Mouse (Mus musculus): ENCODE results near the gene Pcp4l1.

The Pcp4l1 gene

DNA sequence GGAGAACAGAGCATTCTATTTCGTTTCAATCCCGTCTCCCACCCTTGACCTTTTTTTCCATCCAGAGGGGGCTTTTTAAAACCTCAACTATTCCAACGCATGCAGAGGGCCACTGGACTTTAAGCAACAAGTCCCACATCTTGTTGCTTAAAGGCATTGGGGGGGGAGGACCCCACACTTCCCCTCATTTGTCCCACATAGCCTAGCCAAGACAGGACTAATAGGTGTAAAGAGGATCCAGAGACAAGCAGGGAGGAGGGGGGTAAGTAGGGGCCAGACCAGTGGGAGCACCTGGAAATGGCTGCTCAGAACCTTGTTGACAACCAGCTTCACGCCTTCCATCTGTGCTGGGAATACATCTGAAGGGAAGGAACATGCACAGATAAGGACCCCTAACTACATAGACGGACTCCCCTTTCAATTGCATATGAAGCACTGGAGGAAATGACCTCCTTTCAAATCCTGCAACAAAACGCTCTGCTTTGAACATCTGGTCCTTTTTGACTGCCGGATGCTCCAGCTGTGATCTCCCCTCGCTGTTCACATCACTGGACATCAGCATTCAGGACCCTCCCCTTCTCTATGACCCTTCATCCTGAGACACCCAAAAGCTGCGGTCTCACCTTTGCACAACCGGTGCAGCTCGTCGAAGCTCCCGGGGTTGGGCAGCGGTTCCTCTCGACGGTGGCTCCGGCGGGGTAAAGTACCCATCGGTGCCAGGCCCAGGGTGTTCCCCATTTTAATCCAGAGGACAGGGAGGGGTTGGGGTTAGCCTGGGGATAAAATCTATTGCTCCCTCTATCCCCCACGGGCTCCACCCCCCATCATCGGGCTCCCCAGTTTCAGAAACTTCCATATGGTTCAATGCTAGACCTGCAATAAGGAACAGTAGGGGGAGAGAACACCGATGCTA, 25.5 kb upstream of the Pcp4l1 start:
- no peak for DNase-seq (ENCODE audit: low spot score)

DNA sequence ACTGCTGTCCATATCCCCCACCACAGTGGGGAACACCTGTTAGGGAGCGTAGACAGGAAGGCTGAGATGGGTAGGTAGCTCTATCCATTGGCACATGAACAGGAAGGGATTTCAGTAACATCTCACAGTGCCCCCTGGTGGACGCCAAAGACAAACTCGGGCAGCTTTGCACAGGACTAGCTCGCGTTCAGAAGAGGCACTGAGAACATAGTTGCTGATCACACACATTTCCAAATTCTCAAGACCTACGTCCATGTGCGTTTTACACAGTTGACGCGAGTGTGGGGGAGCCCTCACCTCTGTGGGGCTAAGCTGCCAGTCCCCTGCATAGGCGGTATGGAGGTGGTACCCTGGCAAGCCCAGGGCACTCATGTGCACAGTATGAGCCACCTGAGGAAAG, 24.8 kb upstream of the Pcp4l1 start:
- peak; percentile 45 for DNase-seq (ENCODE audit: low spot score)

DNA sequence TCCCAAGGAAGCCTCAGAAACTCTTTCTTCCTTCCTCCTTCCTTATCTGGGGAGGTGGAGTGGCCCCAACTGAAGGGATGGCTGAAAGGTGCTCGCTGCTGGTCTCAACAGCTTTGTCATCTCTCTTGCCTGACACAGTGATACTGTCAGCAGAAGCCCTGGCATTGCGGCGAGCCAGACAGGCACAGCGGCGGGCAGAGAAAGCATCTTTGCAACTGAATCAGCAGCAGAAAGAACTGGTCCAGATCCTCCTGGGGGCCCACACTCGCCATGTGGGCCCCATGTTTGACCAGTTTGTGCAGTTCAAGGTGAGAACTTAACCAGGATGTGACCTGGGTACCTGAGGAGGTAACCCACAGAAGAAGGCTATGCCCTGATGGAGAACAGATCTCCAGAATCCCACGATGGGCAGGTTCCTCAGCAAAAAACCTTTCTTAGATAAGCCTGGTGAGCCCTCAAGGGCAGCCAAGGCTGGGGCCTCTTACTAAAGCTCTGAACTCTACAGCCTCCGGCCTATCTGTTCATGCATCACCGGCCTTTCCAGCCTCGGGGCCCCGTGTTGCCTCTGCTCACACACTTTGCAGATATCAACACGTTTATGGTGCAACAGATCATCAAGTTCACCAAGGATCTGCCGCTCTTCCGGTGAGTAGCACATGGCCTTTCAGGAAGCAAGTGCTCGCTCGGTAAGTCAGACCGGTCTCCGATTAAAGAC, 20.3 kb upstream of the Pcp4l1 start:
- DNase-seq (ENCODE audit: low spot score) = no peak

DNA sequence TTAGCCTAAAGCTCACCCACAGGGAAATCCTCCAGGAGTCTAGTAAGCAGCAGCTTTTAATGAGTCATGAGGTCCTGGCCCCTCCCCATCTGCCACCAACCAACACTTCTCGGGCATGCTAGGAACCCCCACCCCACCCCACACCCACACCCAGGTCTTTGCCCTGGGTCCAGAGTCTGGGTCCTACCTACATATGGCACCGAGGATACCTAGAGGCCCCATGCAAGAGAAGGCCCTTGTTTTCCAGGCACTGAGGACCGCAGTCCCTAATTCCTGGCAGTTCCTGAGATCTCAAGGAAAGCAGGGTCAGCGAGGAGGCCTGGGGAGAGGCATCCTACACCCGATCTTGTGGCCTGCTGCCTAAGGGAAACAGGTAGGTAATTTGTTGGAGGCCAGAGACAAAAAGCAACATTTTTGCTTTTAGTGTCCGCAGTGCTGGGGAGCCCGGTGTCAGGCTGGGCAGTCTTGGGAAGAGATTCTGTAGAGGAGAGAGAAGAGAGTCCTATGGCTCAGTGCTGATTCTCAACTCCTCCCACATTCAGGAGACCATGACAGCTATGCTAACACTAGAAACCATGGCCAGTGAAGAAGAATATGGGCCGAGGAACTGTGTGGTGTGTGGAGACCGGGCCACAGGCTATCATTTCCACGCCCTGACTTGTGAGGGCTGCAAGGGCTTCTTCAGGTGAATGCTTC, 17.9 kb upstream of the Pcp4l1 start, which contains the start of gene Nr1i3:
TSS of gene Nr1i3 (plus strand) at position 170 of the 696 bp plus-strand sequence.
- no peak for DNase-seq (ENCODE audit: low spot score)

DNA sequence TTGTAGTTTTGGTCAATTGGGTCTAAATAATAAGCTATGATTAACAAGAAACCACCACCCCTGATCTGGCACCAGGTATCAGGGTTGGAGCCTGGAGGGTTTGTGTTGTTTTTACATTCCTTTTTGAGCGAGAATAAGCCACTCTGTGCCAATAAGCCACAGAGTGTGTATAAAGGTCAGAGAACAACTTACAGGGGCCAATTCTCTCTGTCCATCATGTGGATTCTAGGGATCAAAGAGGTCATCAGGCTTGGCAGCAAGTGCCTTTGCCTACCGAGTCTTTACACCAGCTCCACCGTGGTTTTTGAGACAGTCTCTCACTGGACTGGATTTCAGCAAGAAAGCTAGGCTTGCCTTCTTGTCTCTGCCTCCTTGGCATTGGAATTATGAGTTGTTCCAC, 16.8 kb upstream of the Pcp4l1 start:
- no peak for DNase-seq (ENCODE audit: low spot score)

DNA sequence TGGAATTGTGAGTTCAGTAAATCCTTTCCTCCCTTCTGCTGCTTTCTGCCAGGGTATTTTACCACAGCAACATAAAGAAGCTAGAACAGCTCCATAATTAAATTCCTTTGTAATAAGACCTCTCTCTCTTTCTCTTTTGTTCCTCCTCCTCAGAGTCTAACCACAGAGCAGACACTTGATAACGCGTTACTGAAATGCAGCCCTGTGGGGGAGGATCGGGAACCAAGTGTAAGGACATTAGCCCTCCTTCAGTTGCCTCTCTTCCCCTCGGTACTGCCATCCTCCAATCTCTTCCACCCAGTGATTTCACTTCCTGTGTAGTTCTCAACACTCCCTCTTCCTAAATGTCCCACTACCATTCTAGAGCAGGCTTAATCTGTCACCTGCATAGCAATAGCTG, 13.3 kb upstream of the Pcp4l1 start:
- DNase-seq (ENCODE audit: low spot score) = no peak

DNA sequence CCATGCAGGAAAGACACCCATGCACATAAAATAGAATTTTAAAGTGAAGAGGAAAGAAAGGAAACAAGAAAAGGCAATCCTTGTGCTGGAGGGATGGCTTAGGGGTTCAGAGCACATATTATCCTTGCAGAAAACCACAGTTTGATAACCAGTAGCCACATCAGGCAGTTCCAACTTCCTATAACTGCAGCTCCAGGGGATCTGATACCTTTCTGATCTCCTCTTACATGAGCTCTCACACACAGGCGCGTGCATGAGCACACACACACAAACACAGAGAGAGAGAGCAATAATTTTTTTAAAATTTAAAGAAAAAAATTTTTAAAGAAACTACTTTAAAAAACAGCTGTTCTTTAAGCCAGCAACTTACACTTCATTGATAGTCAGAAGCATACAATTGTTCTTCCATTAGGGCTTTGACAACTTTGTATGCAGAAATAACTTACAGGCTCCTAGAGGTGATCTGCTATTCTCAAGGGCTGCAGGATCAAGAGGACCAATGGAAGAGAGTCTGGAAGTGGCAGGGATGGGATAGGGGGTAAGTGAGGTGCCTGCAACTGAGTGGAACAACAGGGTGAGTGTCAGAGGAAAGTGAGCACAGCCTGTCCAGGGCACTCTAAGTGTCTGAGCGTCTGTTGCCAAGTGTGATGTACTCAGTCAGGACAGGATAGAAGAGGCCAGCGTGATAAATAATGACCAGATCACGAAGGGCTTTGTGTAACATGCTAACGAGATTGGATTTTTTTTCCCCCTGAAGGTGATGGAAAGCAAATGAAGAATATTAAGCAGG, 9.8 kb upstream of the Pcp4l1 start:
- no peak for DNase-seq (ENCODE audit: low spot score)

DNA sequence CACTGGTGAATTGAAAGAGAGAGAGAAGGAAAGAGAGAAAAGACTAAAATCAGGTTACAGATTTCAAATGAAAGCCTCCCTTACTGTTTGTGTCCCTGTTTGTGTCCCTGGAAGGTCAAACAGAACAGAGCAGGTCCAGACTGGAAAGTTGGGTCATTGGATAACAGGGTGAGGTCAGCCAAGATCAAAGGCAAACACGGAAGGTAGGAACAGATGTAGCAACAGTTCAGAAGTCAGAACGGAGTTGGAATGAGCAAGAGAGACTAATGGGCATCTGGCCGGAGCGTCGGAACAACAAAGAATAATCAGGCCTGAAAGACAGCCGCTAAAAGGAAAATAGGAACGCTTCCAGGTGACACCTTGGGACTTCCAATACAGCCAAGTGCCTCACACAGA, 8.2 kb upstream of the Pcp4l1 start:
- DNase-seq (ENCODE audit: low spot score) = no peak

DNA sequence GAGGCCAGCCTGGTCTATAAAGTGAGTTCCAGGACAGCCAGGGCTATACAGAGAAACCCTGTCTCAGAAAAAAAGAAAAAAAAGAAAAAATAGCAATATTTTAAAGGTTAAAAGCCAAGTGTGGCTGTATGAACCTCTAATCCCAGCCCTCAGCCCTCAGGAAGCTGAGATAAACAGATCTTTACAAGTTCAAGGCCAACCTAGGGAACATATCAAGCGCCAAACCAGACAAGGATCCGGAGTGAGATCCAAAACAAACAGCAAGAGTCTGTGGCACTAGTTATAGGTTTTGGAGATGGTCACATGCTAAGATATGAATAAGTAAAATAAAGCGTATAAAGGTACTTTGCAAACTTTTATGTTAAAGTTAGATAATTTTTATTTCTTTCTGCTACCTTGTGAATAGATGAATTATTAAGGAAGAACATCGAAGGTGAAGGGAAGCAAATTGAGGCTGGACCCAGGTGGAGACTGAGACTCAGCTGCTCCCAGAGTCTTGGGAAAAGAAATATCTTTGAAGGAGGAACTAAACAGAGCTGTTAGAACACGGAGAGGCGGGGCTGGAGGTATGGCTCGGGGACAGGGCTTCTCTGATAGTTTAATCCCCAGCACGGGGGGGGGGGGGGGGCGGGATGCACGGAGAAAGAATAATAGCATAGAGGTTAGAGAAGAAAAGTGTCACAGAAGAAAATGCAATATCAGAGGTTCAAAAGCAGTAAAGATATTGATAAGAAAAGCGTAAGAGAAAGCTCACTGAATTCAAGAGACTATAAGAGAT, 7.6 kb upstream of the Pcp4l1 start:
- DNase-seq (ENCODE audit: low spot score) = no peak

DNA sequence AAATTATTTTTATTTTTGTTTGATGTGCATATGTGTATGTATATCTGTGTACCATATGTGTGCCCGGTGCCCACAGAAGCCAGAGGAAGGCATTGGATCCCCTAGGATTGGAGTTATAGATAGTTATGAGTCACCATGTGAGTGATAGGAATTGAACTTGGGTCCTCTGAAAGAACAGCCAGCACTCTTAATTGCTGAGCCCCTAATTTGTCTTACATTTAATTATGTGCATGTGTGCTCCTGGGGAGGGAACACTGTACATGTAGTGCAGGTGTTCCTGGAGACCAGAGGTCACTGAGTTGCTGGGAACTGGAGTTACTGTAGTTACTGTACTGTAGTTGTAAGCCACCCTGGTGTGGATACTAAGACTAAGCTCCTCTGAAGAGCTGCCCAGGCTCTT, 4.7 kb upstream of the Pcp4l1 start:
- DNase-seq (ENCODE audit: low spot score) = no peak

DNA sequence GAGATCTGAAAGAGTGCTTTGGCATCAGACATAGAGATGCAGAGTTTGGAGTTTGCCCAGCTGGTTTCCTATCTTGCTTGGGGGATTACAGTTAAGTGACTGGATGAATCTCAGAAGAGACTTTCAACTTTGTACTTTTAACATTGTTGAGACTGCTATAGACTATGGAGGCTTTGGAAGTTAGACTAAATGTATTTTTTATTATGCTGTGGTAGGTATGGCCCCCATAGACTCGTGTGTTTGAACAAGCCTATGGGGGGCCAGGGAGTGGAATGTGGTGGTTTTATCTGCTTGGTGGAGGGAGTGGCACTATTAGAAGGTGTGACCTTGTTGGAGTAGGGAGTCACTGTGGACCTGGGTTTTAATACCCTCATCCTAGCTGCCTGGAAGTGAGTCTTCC, 3.5 kb upstream of the Pcp4l1 start:
- DNase-seq (ENCODE audit: low spot score) = no peak

DNA sequence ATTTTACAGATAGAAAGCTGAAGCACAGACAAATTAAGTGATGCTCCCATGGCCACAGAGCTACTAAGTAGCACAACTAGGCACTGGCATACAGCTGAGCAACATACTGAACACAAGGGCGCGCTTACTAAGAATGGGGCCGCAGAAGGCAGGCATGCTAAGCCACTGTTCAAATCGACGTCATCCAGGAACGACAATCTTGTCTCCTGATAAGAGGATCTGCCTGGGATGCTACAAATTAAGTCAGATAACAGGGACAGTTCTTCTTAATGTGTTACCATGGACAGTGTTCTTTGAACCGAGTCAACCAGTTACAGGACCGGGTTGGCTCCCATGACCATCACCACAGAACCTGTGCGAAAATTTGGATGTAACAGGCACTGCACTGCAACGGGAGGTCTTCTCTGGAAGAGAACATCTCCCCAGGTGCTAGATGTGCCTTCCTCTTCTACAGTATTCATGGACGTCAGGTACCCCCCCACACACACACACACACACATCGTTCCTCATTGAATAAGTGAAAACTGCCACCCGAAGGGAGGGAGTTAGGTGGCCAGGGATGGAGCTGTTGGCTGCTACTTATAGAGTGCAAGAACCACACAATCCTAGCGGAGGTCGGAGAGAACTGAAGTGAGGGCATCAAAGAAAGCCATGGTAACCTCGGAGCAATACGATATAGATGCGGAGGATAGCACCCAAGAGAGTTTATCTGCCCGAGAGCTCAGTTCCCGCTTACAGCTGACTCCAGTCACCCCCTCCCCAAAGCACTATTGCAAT, 834 bp downstream of the Pcp4l1 start:
- DNase-seq (ENCODE audit: low spot score) = no peak

DNA sequence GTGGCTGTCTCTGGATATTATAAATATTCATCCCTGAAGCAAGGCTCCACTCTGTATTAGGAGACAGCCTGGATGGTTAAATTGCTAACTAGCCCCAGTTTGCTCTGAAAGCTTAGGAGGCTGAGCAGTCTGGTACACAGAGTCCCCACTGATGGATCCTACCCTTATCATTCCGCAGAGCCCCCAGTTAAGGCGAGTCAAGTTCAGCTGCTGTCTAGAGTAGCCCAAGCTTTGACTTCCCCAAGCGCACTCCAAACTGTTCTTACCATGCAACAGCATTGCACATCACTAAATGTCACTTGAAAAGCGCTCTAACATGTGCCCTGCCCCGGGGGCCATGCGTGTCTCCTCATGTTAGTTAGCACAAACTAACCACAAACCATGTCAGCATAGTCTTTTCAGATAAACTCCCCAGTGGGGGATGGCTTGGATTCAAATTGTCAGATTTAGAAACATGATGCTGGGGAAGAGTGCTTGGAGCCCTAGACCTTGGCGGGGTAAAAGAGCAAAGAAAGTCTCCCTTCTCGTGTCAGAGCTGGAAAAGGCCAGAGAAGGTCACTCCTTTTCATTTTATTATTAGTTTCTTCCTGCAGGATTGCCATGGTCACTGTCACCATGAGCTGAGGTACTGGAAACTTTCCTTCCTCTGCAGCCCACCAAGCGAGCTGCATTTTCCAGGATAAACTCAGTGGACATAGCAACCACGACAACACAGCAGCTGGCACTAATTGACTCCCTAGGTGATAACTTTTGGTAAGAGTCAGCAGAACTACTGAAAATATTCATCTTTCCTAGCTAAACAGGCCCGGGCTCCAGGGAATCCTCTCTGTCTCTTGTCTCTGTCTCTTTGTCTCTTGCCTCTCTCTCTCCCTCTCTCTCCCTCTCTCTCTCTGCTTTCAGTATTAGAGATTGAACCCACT, 1.9 kb downstream of the Pcp4l1 start:
- no peak for DNase-seq (ENCODE audit: low spot score)

DNA sequence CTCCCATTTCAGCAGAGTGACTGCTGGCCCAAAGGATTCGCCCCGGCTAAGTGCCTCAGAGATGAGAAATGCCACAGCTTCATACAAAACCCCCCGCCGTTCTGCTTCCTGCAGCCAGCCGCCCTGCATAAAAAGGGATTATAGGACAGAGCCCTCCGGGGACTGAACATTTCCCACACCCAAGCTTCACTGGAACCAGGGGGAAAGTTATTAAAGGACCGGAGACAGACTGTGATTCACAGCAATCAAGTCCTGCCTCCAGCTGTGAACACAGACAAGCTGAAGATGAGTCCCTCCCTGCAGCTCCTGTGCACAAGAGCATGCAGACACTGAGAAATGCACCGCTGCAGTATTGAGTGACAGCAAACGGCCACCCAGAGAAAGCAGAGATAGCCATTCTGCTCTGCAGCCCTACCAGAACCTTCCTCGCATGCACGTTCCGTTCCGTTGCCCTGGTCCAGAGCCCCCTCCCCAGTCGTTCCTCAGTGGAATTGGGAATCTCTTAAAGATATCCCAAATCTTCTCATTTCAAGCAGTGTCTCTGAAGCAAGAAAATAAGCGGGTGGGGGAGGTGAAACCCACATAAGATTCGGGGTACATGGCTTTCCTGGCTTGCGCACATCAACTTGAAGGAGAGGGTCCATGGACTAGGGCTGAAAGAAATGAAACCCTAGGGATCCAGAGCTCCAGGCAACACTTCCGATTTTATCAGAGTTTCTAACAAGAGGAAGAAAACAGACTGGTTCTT, 2.8 kb downstream of the Pcp4l1 start:
- DNase-seq (ENCODE audit: low spot score) = no peak

DNA sequence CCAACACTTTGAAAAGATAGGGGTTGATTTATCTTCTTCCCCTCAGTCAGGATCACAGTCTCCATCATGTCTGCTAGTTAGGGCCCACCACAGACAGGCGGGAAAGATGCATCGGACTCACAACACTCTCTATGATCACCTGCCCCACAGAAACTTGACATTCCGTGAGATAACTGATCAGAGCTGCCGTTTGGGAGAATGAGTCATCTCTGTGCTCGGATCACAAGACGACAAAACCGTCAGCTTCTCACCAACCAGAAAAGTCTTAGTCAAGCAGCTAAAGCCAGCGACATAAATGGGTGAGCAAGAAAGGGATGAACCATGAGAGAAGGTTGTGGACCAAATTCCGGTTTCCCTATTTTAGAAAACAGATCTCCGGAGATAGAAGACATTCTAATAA, 3.8 kb downstream of the Pcp4l1 start:
- DNase-seq (ENCODE audit: low spot score) = no peak

DNA sequence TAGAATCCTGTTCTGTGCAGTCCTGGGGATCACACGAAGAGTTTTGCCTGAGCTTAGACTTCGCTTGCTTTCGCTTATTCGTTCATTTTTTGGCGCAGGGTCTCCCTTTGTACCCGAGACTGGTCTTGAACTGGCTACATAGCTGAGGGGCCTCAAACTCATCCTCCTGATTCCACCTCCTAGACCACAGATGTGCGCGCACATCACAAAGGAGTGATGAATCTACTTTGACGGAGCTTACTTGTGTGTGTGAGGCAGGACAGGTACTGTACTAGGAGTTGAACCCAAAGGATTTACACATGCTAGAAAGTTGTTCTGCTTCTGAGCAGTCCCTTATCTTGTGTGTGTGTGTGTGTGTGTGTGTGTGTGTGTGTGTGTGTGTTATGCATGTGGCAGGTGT, 5.2 kb downstream of the Pcp4l1 start:
- DNase-seq (ENCODE audit: low spot score) = no peak

DNA sequence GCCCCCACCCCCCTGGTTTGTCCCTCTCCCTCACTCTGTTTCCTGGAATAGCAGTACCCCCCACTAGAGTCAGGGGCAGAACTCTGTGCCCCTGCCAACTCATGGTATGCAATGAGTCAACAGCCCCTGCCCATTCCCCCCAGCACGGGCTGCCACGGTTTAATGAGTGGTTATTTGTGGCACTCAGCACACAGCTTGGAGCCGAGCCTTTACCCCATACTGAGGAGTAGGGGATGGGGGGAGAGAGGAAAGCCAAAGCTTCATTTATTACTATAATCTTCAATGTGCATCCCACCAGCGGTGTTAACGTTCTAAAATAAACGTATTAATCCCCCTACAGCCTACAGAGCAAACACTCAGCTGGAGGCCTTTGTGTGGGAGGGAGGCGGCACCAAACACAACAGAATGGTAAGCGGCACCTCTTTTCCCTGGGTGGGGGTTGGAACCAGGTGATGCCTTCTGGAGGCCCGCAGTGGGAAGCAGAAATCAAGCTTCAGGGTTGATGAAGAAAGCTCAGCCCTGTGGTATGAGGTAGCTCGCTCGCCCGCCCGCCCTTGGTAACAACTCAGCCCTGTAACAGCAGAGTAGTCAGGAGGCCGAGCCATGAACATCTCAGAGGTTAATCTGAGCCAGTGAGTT, 6.5 kb downstream of the Pcp4l1 start:
- no peak for DNase-seq (ENCODE audit: low spot score)

DNA sequence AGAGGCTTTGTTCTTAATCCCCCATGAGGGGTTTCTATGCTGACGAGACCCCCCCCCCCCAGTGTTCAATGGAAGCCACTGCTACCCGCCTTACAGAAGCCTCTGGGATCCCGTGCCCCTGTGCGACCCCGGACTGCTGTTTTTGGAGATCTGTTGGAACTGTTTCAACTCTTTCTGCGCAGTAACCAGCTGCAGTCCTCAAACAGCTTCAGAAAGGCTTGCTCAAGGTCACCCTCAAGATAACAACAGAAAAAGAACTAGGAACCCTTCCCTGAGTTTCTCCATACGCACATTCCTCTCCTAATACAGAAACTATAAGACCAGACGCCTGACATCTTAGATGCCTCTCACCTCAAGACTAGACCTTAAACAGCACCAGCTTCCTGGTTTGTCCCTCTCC, 7.0 kb downstream of the Pcp4l1 start:
- no peak for DNase-seq (ENCODE audit: low spot score)
